In genomic region chr15:81933986-81934385, GRCm38 (mm10) we compare ENCODE assay signal across 38 mouse cellular contexts. TPM values are rescaled to one million over a fixed set of nuclear protein-coding genes. Genes with fewer than 3 reads are reported as not detected.
DNase-seq lines count a peak whose midpoint lies in the region; ATAC-seq and TF ChIP-seq lines count a peak whose summit lies in the region.
"Had no signal": no experiment of that assay in that cellular context is flagged by ENCODE, and none has a peak within 500 bp of the region (broad histone marks: within the 10 kb centered on the region; RNA-seq: fewer than 3 reads in every experiment).

No protein-coding gene starts in this region.

- in situ Hi-C loops in CH12.LX (cut with MboI; ENCODE audit: low pct_ligation_motif_present, low pct_unique_long_range_greater_than_20kb, low sequenced_read_pairs): no loop called here

- TF ChIP-seq POLR2A in heart, adult 2 months (IDR thresholded peaks at IDR 0.05; ENCODE audit: insufficient read depth, low read depth, low read length): no peak
- no peak for TF ChIP-seq POLR2A in CH12.LX (IDR thresholded peaks at IDR 0.05; ENCODE audit: low read depth, low read length)
- TF ChIP-seq POLR2A in small intestine, adult 2 months (IDR thresholded peaks at IDR 0.05; ENCODE audit: low read depth, low read length): no peak

- no peak overlapping the region for H3K9ac ChIP-seq in heart, adult 2 months (ENCODE audit: low read depth, low read length)
- H3K9ac ChIP-seq in CH12.LX (ENCODE audit: insufficient read depth, low read depth): no peak overlapping the region
- H3K9ac ChIP-seq: embryonic facial prominence, embryonic 13.5 days; intestine, embryonic 15.5 days; midbrain, embryonic 15.5 days; neural tube, embryonic 15.5 days had no signal

- no peak overlapping the region for H3K27ac ChIP-seq in heart, adult 2 months
- H3K27ac ChIP-seq in CH12.LX (ENCODE audit: insufficient read depth, low read depth): peak overlapping the region; percentile 47; the same call in 1 of the 2 replicates
- H3K27ac ChIP-seq in small intestine, adult 2 months (ENCODE audit: insufficient read depth, low read depth, low read length): peak overlapping the region; percentile 39; the same call in 1 of the 2 replicates
- H3K27ac ChIP-seq: embryonic facial prominence, embryonic 13.5 days; heart, embryonic 10.5 days; midbrain, embryonic 15.5 days had no signal

- no peak overlapping the region for H3K4me3 ChIP-seq in heart, adult 2 months
- H3K4me3 ChIP-seq in CH12.LX (replicated peaks in 1 of 3; ENCODE audit: low read depth in 2 of 3, low read length in 2 of 3, poor library complexity in 1 of 3): no peak overlapping the region
- H3K4me3 ChIP-seq in small intestine, adult 2 months (ENCODE audit: low read depth, low read length): no peak overlapping the region
- H3K4me3 ChIP-seq: embryonic facial prominence, embryonic 13.5 days; erythroblast, embryonic 14.5 days; forebrain, embryonic 12.5 days; heart, embryonic 10.5 days; intestine, embryonic 15.5 days; layer of hippocampus, adult 2 months; midbrain, embryonic 15.5 days; neural tube, embryonic 15.5 days had no signal

- no peak overlapping the region for H3K4me2 ChIP-seq in CH12.LX (ENCODE audit: insufficient read depth, low read depth, poor library complexity, severe bottlenecking)
- H3K4me2 ChIP-seq: embryonic facial prominence, embryonic 13.5 days; forebrain, embryonic 12.5 days; intestine, embryonic 15.5 days; midbrain, embryonic 15.5 days; neural tube, embryonic 15.5 days had no signal

- no peak for TF ChIP-seq CTCF in heart, adult 2 months (IDR thresholded peaks at IDR 0.05)
- TF ChIP-seq CTCF in CH12.LX (conservative IDR thresholded peaks at IDR 0.05 in 1 of 2, IDR thresholded peaks at IDR 0.05 in 1 of 2; ENCODE audit: low read depth in 2 of 2, low read length in 2 of 2): no peak
- TF ChIP-seq CTCF in small intestine, adult 2 months (IDR thresholded peaks at IDR 0.05; ENCODE audit: extremely low read depth, insufficient read length, insufficient replicate concordance, low read depth, low read length): no peak

- no peaks in the 10 kb centered on the region for H3K36me3 ChIP-seq in heart, adult 2 months (ENCODE audit: control insufficient read depth, insufficient read depth, low read length)
- no peaks in the 10 kb centered on the region for H3K36me3 ChIP-seq in CH12.LX (replicated peaks in 1 of 2; ENCODE audit: control insufficient read depth in 1 of 2, insufficient read depth in 1 of 2, low read length in 1 of 2)
- H3K36me3 ChIP-seq in small intestine, adult 2 months (ENCODE audit: control insufficient read depth, insufficient read depth, low read length): no peaks in the 10 kb centered on the region
- H3K36me3 ChIP-seq: embryonic facial prominence, embryonic 13.5 days; forebrain, embryonic 12.5 days; G1E; heart, embryonic 10.5 days; intestine, embryonic 15.5 days; midbrain, embryonic 15.5 days; neural tube, embryonic 15.5 days had no signal

- peaks cover 3% of the 10 kb centered on the region for H3K4me1 ChIP-seq in heart, adult 2 months (ENCODE audit: control insufficient read depth, insufficient read depth, low read length)
- H3K4me1 ChIP-seq in CH12.LX (ENCODE audit: control insufficient read depth in 1 of 2, insufficient read depth in 2 of 2): peaks cover 19 to 52% of the 10 kb centered on the region in 2 experiments
- H3K4me1 ChIP-seq in small intestine, adult 2 months (ENCODE audit: control insufficient read depth, insufficient read depth, insufficient read length, low read length): no peaks in the 10 kb centered on the region; the same call in 1 of the 2 replicates

- no peaks in the 10 kb centered on the region for H3K79me2 ChIP-seq in heart, adult 2 months (replicated peaks; ENCODE audit: control insufficient read depth, insufficient read depth, low read length)
- H3K79me2 ChIP-seq in CH12.LX (replicated peaks; ENCODE audit: control insufficient read depth, extremely low read depth, insufficient read depth, poor library complexity, severe bottlenecking): no peaks in the 10 kb centered on the region

- H3K27me3 ChIP-seq in heart, adult 2 months (ENCODE audit: control insufficient read depth, insufficient read depth, low read length): no peaks in the 10 kb centered on the region
- H3K27me3 ChIP-seq in CH12.LX (replicated peaks): no peaks in the 10 kb centered on the region
- peaks cover 9% of the 10 kb centered on the region for H3K27me3 ChIP-seq in small intestine, adult 2 months (ENCODE audit: control insufficient read depth, insufficient read depth, low read length)
- H3K27me3 ChIP-seq: midbrain, embryonic 15.5 days; neural tube, embryonic 15.5 days; Patski had no signal

- peak; percentile 84 for DNase-seq in heart, adult 11 months
- no peak for DNase-seq in heart, adult 2 months
- peak; percentile 68 for DNase-seq in CH12.LX (ENCODE audit: extremely low read depth)
- DNase-seq in cerebellum, adult 11-12 months: no peak
- DNase-seq in ovary, postnatal 14 days (ENCODE audit: low spot score): no peak
- DNase-seq: adrenal gland, postnatal 36 days; cerebellum, adult 18-20 months; cerebellum, postnatal 25 days; embryo, embryonic 11 days; gastrocnemius, postnatal 36 days; kidney, adult 9 months; kidney, postnatal 14 days; lung, adult 2 months; lung, postnatal 14 days; right cerebral cortex, postnatal 4 days; thymus, postnatal 36 days had no signal

- intact Hi-C loops in heart, adult 2 months (cut with DNase I): no loop called here

- 81% methylated on average over 1 of the region's 1 CpGs for WGBS in heart, adult 2 months
- 79% methylated on average over 1 of the region's 1 CpGs for WGBS in small intestine, adult 2 months

- no peak for TF ChIP-seq EP300 in heart, adult 2 months (IDR thresholded peaks at IDR 0.05; ENCODE audit: insufficient read depth, low read depth, low read length)
- peak; percentile 90 for TF ChIP-seq EP300 in CH12.LX (IDR thresholded peaks at IDR 0.05; ENCODE audit: low read length)

- no peak; the same call in 1 of the 2 replicates for TF ChIP-seq RAD21 in CH12.LX (IDR thresholded peaks at IDR 0.05; ENCODE audit: low read depth, low read length)

- dilution Hi-C loops in CH12.LX (cut with MboI; ENCODE audit: extremely low pct_ligation_motif_present, extremely low pct_unique_long_range_greater_than_20kb, low sequenced_read_pairs): no loop called here

- peak; percentile 66 for ATAC-seq in megakaryocyte, adult 5-6 weeks (ENCODE audit: poor library complexity, severe bottlenecking)
- ATAC-seq: hindbrain, embryonic 16.5 days; intestine, embryonic 15.5 days; midbrain, embryonic 15.5 days; Patski had no signal

- H3K9me3 ChIP-seq in CH12.LX (replicated peaks; ENCODE audit: low read length): no peaks in the 10 kb centered on the region
- H3K9me3 ChIP-seq: embryonic facial prominence, embryonic 13.5 days; forebrain, embryonic 12.5 days; G1E; heart, embryonic 10.5 days; intestine, embryonic 15.5 days; midbrain, embryonic 15.5 days; neural tube, embryonic 15.5 days had no signal

TF ChIP-seq in CH12.LX, 34 proteins besides CTCF, POLR2A, EP300 and RAD21 (continues in another document):
- TF ChIP-seq IRF4 (IDR thresholded peaks at IDR 0.05; ENCODE audit: low read depth, low read length): peak; percentile 92
- no peak for TF ChIP-seq NRF1 (IDR thresholded peaks at IDR 0.05; ENCODE audit: low read depth, low read length)
- no peak for TF ChIP-seq CHD1 (IDR thresholded peaks at IDR 0.05; ENCODE audit: low read depth, low read length)
- no peak for TF ChIP-seq MXI1 (IDR thresholded peaks at IDR 0.05; ENCODE audit: low read depth, low read length)
- TF ChIP-seq MAX (IDR thresholded peaks at IDR 0.05; ENCODE audit: low read length): no peak
- no peak for TF ChIP-seq ZMIZ1 (IDR thresholded peaks at IDR 0.05; ENCODE audit: low read depth, low read length)
- no peak for TF ChIP-seq NELFE (IDR thresholded peaks at IDR 0.05; ENCODE audit: low read depth, low read length)

RNA-seq across cellular contexts. Expression of gene Csdc2, which starts 2.6 kb away (rescaled TPM):
- total RNA-seq in heart, adult 2 months (2021): 10 to 100 TPM; 66.1 to 92.7 TPM
- 85.7 and 111 TPM in 2 replicates for polyA plus RNA-seq in heart, adult 2 months (2012; rRNA removed)
- total RNA-seq in CH12.LX (2012; rRNA removed) (0.08 and 0.13 TPM in 2 replicates), CH12.LX (2014; rRNA removed) (not detected in 2 replicates)
- polyA plus RNA-seq in CH12.LX (2012; ENCODE audit: insufficient read length, low read depth): 0.43 and 0.45 TPM in 2 replicates
- total RNA-seq in megakaryocyte, adult 5-6 weeks (2015): not detected in 2 replicates
- not detected in 2 replicates for total RNA-seq in megakaryocyte, adult 5-6 weeks (2017)
- 1.3 and 2.4 TPM in 2 replicates for polyA plus RNA-seq in small intestine, adult 2 months (2012; rRNA removed)
- total RNA-seq: G1E; hematopoietic stem cell, adult 5-6 weeks had no signal
- polyA plus RNA-seq: erythroblast, embryonic 14.5 days; G1E had no signal

RNA-seq across cellular contexts. Expression of gene Polr3h, which starts 7.9 kb away (rescaled TPM):
- total RNA-seq in heart, adult 2 months (2021): 1 to 10 TPM; 5.9 to 8.1 TPM
- 7.2 and 10.2 TPM in 2 replicates for polyA plus RNA-seq in heart, adult 2 months (2012; rRNA removed)
- 59.3 and 64.9 TPM in 2 replicates for total RNA-seq in CH12.LX (2012; rRNA removed)
- total RNA-seq in CH12.LX (2014; rRNA removed): 40.5 and 40.7 TPM in 2 replicates
- polyA plus RNA-seq in CH12.LX (2012; ENCODE audit: insufficient read length, low read depth): 153 and 224 TPM in 2 replicates
- total RNA-seq in megakaryocyte, adult 5-6 weeks (2015): 2.7 and 3.9 TPM in 2 replicates
- total RNA-seq in megakaryocyte, adult 5-6 weeks (2017): 5.5 and 7.8 TPM in 2 replicates
- polyA plus RNA-seq in small intestine, adult 2 months (2012; rRNA removed): 3.7 and 5.2 TPM in 2 replicates

RNA-seq across cellular contexts. Expression of gene Pmm1, which starts 26.7 kb away (rescaled TPM):
- total RNA-seq in heart, adult 2 months (2021): 10 to 100 TPM; 22.0 to 26.7 TPM
- polyA plus RNA-seq in heart, adult 2 months (2012; rRNA removed): 27.7 and 34.4 TPM in 2 replicates
- 120 and 128 TPM in 2 replicates for total RNA-seq in CH12.LX (2012; rRNA removed)
- total RNA-seq in CH12.LX (2014; rRNA removed): 48.3 and 51.8 TPM in 2 replicates
- 140 and 153 TPM in 2 replicates for polyA plus RNA-seq in CH12.LX (2012; ENCODE audit: insufficient read length, low read depth)
- 10.4 and 10.5 TPM in 2 replicates for total RNA-seq in megakaryocyte, adult 5-6 weeks (2015)
- 5.6 and 5.7 TPM in 2 replicates for total RNA-seq in megakaryocyte, adult 5-6 weeks (2017)
- 18.9 and 22.0 TPM in 2 replicates for polyA plus RNA-seq in small intestine, adult 2 months (2012; rRNA removed)

RNA-seq across cellular contexts. Expression of gene 1700029P11Rik, which starts 46.4 kb away (rescaled TPM):
- not detected for total RNA-seq in heart, adult 2 months (2021)
- not detected in 2 replicates for polyA plus RNA-seq in heart, adult 2 months (2012; rRNA removed)
- total RNA-seq in CH12.LX (2012; rRNA removed) (not detected in 2 replicates), CH12.LX (2014; rRNA removed) (not detected in 2 replicates)
- polyA plus RNA-seq in CH12.LX (2012; ENCODE audit: insufficient read length, low read depth): not detected in 2 replicates
- total RNA-seq in megakaryocyte, adult 5-6 weeks (2015): not detected in 2 replicates
- not detected in 2 replicates for total RNA-seq in megakaryocyte, adult 5-6 weeks (2017)
- polyA plus RNA-seq in small intestine, adult 2 months (2012; rRNA removed): not detected in 2 replicates
- total RNA-seq: adrenal gland, adult 18-20 months; adrenal gland, postnatal 36 days; G1E; gastrocnemius, adult 18-20 months; gastrocnemius, postnatal 36 days; hematopoietic stem cell, adult 5-6 weeks; layer of hippocampus, adult 2 months; layer of hippocampus, postnatal 25 days; left cerebral cortex, postnatal 10 days; liver, adult 2 months had no signal
- polyA plus RNA-seq: embryonic facial prominence, embryonic 13.5 days; erythroblast, embryonic 14.5 days; forebrain, embryonic 12.5 days; G1E; heart, embryonic 10.5 days; heart, embryonic 16.5 days; hindbrain, embryonic 16.5 days; intestine, embryonic 15.5 days; limb, embryonic 11.5 days; liver, adult 2 months; lung, adult 2 months; midbrain, embryonic 15.5 days; neural tube, embryonic 15.5 days; Patski; stomach, embryonic 14.5 days had no signal

RNA-seq across cellular contexts. Expression of gene Xrcc6, which starts 53.6 kb away (rescaled TPM):
- 10 to 100 TPM; 18.9 to 24.3 TPM for total RNA-seq in heart, adult 2 months (2021)
- polyA plus RNA-seq in heart, adult 2 months (2012; rRNA removed): 18.6 and 20.3 TPM in 2 replicates
- total RNA-seq in CH12.LX (2012; rRNA removed): 67.3 and 80.0 TPM in 2 replicates
- total RNA-seq in CH12.LX (2014; rRNA removed): 79.5 and 83.5 TPM in 2 replicates
- 80.8 and 94.0 TPM in 2 replicates for polyA plus RNA-seq in CH12.LX (2012; ENCODE audit: insufficient read length, low read depth)
- total RNA-seq in megakaryocyte, adult 5-6 weeks (2015): 28.8 and 36.2 TPM in 2 replicates
- 82.5 and 83.2 TPM in 2 replicates for total RNA-seq in megakaryocyte, adult 5-6 weeks (2017)
- 7.8 and 9.1 TPM in 2 replicates for polyA plus RNA-seq in small intestine, adult 2 months (2012; rRNA removed)

Comparison
In these comparisons a context has a peak if more than half of its experiments do, and no peak if none do; other contexts are left out.
1. DNase-seq: peak in heart, adult 11 months (single experiment) and CH12.LX (single experiment); none in heart, adult 2 months (0 of 2), cerebellum, adult 11-12 months (single experiment) and ovary, postnatal 14 days (single experiment).
2. RNA of gene Csdc2, which starts 2.6 kb away (total RNA-seq): 66.1 to 92.7 TPM in heart, adult 2 months; 0.08 to 0.13 TPM in CH12.LX and not detected in megakaryocyte, adult 5-6 weeks; every median in the first group is over 10 times any median in the second.
3. RNA of gene Polr3h, which starts 7.9 kb away (total RNA-seq): 40.5 to 64.9 TPM in CH12.LX; 5.9 to 8.1 TPM in heart, adult 2 months and 2.7 to 7.8 TPM in megakaryocyte, adult 5-6 weeks; every median in the first group is over 4 times any median in the second.